Mouse (Mus musculus) embryo, embryonic 9.5 days (tissue): ENCODE data around the gene Kif13a.

Experiments used
- DNase-seq: peaks from one replicate; pipeline ENCODE4 v3.0.0-alpha.2; 2017; ENCODE audit errors: extremely low spot score

Kif13a gene

DNA sequence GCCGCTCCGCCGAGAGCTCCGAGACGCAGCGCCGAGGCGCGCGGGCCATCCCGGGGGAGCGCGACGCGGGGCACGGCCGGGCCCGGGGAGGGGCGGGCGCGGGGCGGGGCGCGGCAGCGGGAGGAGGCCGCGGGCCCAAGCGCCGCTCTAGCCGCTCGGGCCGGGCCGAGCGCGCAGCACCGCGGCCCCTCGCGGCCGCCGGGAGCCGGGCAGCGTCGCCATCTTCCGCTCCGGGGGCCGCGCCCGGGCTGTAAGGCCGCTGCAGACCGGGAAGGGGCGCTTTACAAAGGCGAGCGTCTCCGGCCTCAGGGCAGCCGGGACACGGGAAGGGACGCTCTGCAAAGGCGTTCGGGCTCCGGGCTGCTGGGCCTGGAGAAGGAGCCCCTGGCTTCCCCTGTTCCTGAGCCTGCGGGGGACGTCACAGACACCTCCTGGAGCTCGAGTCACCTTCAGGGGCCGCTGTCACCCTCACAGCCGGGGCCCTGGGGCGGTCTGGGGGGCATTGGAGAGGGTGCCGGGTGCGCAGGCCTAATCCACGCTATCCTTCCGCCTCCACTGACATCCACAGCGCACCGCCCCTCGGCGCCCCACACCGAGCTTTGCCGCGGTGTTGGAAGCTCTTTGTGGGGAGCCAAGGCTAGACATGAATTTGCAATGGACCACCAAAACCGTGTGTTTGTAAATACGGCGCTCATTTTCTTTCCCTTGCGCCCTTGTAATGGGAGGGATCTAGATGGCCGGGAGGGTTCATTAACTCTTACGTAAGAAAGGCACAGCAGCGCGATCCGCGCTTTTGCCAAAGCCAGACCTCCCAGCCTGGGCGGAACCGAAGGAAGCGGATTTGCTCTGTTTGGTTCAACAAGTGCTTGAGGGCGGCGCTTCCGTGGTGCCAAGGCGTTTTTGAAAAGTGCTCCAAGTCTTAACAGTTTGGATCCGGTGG lies at the start of gene Kif13a:
Kif13a (minus strand) TSS at position 149 of the 940 bp plus-strand sequence.
- peak; percentile 83 for DNase-seq

DNA sequence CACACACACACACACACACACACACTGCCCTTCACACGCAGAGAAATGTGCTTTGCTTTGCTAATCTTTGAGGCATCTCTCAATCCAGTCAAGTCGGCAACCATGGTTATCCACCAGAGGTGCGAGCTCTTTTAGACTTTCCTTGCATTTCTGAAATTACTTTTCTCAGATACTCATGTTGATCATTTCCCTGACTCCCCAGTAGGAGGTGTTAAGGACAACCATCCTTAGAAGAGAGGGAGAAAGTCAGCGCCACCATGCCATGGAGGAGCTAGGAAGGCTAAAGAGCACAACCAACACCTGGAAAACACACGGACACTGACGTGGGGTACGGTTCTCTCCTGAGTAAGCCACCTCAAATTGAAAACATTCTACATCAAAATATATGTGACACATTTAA lies 46.9 kb upstream of the Kif13a start:
- no peak for DNase-seq

DNA sequence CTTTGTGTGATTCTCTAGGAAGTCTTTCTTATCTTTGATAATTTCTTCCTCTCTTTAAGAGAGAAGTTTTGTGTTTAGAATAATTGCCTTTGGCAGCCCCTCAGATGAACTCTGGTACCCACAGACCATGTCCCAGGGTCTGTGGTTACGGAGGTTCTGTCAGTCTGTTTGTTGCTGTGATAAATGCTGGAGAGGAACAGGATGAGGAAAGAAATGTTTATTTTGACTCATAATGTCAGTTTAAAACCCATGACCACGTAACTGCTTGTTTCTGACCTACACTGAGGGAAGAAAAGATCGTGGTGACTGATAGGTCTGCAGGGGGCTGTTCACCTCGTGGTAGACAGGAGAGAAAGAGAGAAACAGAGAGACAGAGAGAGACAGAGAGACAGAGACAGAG lies 46.3 kb upstream of the Kif13a start:
- DNase-seq: no peak

DNA sequence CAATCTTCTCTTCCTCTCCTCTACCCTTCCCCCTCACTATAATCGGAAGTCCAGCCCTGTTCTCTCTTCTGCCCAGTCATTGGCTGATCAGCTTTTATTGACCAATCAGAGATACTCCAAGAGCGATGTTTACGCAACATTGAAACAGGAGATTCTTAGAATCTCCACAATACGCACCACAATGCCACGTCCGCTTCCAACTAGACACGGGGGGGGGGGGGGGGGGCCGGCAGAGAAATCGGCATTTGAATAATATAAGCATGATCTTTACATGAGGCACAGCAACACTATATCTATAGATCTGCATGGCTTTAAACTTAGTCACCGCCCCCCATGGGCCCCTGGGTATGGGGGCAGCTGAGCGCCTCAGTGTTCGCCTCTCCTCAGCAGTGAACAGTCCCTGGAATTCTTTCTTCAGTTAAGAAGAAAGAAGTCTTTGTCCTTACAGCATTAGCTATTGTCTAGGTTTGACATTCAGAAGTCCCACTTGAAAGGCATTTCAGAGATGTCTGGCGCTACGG lies 45.4 kb upstream of the Kif13a start:
- peak; percentile 64 for DNase-seq

DNA sequence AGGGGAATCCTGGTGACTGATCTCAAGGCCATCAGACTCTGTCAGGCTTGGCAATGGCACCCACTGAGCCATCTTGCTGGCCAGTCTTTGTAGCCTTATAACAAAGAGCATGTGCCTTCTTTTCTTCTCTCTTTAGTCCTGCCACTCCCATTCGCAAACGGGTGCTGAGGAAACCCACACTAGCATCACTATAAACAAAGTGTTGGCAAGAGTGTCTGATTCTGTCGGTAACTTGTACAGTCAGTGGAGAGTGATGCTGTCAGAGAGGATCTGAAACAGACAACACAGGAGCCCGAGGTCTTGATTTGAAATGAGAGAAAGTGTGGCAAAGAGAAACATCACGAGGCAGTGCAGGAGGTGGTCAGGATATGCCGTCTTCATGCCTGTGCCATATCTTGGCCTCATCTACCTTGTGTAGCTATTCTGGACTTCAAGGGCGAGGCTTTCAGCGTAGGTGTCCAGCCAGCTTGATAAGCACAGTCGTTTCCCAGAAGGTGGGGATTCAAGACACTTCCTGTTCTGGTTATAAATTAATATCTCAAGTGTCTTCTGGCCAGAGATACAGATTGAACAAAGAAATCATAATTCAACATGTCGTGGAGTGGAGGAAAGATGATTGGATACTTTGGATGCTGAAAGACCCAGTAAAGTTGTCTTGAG lies 40.7 kb upstream of the Kif13a start:
- DNase-seq: no peak

DNA sequence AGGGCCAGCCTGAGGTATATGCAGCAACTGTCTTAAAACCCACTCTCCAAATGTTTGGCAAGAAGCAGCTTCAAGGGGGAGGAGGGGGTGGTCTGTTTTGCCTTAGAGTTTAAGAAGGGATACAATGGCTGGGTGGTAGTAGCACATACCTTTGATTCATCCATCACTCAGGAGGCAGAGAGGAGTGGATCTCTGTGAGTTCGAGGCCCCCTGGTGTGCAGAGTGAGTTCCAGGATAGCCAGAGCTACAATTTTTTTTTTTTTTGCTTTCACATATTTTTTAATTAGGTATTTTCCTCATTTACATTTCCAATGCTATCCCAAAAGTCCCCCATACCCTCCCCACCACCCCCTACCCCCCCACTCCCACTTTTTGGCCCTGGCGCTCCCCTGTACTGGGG lies 39.0 kb upstream of the Kif13a start:
- DNase-seq: no peak

DNA sequence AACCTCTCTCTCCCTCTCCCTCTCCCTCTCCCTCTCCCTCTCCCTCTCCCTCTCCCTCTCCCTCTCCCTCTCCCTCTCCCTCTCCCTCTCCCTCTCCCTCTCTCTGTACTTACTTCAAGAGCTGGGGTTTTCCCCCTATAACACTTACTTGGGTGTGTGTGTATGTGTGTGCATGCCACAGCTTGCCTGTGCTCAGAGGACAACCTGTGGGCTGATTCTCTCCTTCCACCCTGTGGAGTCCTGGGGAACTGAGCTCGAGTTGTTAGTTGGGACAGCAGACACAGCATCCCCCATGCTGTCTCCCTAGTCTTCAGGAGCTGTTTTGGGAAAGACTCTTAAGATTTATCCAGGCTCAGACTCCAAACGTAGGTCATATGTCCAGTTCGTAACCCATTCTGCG lies 37.6 kb upstream of the Kif13a start:
- no peak for DNase-seq

DNA sequence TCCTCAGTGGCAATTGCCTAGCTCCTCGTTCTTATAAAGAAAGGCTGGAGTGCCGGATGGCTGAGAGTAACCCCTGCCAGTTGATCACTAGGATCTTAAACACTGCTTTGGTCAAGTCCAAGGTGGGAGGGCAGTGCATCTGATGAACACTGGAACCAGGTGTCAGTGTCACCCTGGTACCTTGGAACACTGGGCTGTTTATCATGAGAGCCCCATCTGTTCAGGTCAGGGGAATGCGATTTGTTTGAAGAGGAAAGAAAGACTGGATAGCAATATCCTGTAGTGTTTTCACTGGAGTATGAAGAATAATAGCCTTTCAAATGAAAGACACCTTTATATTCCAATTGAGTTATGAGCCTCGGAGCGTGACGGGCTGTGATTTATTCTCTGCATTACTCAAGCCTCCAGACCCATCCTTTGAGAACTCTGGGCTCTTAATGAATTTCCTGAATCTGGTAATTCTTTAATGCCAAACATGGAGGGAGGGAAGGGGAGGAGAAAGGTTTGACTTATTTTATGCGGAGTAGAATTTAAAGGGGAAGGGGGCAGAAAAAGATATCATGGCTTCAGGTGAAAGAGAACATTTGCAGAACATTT lies 31.3 kb upstream of the Kif13a start:
- no peak for DNase-seq

DNA sequence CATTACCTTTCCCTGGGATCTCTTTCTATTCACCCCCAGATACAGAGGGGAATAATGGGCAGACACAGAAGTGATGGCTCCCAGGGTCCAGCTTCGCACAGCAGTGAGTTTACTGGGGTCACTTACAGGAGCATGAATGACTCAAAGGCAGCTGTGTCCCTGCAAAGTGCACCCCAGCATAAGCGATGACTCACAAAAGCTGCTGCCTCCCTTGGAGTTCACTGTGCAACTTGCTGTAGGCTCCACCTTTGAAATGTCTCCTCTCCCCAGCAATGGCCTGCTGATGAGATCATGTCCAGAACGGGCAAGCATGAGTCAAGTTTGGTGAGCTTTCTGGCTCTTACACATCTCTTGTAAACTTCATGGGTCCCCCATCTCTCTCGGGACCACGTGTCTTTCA lies 29.5 kb upstream of the Kif13a start:
- no peak for DNase-seq

DNA sequence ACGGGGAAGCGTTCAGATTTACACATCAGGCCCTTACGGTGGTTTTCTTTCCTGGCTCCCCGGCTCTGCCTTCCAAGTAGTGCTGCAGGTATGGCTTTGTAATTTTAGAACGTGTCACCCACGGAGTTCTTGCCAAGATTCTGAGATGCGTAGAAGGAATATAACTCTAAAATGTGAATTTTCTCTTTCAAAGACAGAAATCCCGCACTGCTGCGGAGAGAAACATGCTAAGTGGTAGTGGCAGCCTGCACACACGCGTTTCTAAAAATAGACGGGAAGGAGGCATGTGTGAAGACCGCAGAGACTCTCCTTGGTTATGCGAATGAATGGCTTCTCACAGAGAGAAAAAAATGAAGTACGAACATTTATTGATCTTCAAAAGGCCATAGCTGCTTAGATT lies 21.5 kb upstream of the Kif13a start:
- no peak for DNase-seq

DNA sequence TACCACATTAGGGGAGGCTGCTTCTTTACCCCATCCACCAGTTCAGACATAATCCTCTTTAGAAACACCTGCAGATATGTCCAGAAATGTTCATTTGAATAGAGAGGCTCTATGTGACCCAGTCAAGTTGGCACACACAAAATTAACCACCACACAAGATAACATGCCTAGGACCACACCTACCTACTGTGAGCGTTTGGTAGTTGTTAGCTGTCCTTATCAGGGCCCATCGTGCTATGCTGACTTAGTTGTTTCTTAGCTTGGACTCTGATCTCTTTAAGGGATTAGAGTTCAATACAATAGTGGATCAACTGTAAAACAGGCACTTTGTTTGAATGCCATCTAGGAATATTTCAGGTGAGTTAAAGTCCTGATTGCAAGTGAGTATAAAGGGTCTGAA lies 20.1 kb upstream of the Kif13a start:
- DNase-seq: no peak

DNA sequence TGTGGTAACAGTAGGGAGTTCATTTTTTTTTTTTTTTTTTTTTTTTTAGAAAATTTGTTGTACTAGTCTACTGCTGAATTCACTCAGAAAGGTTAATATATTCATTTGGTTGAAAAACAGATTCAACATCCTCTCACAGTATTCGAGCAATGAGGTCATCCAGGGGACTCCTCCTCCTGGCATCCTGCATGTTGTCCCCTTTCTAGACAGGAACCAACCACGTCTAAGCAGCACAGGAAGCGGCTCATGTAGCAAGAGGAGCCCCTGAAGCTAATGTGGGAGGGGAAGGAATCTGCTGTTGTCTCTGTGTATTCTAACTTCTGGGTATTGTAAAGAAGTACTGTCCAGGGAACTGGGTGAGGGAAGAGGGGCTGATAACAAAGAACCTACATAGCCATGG lies 18.4 kb upstream of the Kif13a start:
- no peak for DNase-seq

DNA sequence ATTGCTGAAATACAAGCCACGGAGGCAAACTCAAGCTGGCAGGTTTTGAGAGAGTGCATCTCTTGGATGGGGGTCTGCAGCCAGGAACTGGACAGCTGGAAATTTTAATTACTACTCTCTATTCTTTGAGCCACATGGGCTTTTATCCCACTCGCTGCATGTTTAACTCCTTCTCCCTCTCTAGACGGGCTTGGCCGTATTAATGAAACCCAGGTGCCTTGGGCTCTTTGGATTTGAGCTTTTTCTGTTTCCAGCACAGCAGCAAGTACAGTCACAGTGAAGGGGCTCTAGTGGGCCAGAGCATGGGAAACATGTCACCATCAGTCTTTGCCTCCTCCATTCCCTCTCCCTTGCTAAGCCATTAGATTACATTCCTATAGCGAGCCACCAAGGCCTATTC lies 16.4 kb upstream of the Kif13a start:
- DNase-seq: no peak

DNA sequence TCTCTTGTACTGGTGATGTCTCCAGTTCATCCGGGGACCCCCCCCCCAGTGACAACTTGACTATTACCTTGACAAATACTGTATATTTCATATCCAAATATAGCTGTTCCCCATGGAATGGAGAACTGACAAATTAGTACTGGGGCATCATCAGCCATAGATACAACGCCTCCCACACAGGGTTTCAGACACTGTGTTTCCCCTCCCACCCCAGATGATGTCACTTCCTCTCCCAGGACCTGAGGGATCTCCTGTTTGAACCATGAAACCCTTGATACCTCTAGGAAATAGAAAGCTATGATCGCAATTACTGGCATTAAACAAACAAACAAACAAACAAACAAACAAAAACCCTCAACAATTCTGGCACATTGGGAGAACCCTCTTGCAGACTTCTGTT lies 15.6 kb upstream of the Kif13a start:
- no peak for DNase-seq

DNA sequence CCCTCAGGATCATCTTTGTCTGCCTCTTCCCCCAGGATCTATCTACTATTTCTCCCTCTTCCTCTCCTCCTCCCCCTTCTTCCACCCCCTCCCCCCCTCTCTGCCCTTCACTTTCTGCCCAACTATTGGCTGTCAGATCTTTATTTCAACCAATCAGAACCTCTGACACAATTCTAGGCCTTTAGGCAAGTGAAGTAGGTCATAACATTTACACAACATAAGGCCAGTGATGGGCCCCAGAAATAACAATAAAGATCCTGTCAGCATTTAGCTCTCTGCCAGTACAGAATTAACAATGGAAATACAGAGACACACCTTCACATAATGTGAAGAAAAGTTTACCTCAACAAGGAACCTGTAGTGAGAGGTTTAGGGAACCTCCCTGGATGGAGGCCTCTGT lies 13.6 kb upstream of the Kif13a start:
- no peak for DNase-seq

DNA sequence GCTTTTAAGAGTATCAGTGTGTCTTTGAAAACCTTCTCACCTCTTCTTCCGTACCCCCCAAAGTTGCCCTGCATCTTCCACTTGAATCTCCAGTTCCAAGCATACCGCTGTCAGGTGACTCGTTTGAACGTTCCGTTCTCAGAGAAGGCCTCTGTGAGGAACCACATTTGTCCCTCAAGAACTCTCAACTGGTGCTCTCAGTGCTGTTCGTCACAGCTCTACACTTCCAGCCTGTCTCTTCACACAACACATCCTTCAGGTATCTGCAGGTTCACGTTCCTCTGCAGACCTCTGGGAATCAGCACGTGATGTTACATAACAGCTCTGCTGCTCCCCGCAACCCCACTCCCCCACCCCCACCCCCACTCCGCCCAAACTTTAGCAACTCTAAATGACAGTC lies 4.4 kb upstream of the Kif13a start:
- no peak for DNase-seq

DNA sequence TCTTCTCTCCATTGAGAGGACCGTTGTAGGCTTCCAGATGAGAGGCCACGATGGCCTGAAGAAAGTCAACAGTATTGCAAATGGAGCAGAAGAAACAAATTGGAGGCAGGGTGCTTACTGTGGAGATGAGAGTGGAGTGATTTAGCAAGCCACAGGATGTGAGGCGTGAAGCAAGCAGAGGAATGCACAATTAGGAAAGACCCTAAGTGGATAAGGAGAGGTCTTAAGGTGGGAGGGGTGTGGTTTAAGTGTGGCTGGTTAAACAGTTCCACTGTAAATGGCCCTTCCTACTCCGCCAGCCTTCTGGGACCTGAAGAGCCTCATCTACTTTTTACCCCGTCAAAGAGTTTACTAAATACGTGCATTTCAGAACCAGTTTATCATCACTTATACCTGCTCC lies 3.2 kb upstream of the Kif13a start:
- no peak for DNase-seq

DNA sequence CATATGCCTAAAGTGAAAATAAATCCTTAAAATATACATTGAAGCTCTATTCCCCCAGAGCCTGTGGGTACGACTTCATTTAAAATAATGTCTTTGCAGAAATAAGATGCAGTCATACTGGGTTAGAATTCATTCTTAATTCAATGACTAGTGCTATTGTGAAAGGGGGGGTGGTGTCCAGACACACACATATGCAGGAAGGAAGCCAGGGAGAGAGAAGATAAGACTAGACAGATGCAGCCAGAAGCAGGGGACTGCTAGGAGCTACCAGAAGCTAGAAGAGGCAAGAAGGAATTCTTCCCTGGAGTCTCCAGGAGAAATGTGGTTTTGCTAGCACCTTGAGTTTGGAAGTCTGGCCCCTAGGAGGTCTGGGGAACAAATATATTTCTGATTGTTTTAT lies 2.4 kb upstream of the Kif13a start:
- DNase-seq: no peak

DNA sequence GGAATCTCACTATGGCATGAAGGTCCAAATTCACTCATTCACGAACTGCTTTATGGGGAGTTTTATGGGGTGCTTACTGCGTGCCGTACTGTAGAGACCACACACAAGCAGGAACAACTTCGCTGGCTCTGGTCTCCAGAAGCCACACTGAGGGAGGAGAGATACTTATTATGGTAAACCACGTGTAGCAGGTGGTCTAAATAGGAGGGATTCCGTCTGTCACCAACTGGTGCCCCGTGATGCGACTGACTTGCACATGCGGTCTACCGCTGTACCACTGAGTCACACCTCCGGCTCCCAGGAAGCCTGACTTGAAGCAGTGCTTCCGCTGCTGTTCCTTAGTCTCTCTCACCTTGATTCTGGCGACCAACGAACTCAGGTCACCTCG lies 986 bp upstream of the Kif13a start:
- no peak for DNase-seq

DNA sequence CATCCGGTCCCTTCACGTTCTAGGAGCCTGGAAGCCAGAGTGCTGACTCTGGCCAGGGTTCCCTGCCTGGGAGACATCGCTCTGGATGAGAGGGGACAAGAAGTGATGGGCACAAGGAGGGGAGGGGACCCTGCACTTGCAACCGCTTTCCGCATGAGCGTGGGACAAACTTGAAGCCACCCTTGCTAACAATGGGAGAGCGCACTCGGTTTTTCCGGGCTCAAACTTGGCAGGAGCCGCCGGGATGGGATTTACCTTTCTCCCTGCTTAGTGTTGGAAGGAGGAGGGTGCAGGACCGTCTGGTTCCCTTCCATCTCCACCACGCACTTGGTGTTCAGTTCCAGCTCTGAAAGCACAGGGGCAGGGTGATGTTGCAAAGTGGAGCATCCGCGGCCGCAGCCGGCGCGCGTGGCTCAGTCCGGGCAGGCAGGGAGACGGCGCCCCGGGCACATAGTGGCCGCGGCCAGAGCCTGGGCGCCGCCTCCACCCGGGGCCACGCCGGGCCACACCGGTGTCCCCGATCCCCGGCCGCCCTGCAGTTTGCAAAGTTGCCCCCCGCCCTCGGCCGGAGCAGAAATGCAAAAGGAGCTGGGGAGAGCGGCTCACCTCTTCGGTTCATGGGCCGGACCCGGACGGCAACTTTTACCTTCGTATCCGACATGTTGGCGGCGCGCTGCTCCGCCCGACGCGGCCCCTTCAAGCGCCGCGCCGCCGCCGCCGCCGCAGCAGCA lies 541 bp downstream of the Kif13a start:
- peak; percentile 74 for DNase-seq

DNA sequence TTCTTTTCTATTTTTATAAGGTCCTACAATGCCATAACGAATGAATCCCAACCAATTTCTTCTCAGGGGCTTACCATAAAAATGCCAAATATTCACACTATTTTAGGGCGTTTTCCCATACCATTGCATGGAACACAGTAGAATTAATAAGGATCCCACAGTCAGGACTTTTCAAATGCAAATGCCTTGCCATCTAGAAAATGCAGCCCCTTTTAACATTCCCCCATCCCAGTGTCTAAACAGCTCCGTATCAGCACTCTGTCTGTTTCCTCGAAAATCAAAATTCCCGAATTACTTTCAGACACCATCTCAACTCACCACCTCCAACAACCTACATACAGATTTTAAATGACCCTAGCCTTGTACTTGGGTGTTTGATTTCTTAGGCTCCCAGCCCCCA lies 1.3 kb downstream of the Kif13a start:
- no peak for DNase-seq

DNA sequence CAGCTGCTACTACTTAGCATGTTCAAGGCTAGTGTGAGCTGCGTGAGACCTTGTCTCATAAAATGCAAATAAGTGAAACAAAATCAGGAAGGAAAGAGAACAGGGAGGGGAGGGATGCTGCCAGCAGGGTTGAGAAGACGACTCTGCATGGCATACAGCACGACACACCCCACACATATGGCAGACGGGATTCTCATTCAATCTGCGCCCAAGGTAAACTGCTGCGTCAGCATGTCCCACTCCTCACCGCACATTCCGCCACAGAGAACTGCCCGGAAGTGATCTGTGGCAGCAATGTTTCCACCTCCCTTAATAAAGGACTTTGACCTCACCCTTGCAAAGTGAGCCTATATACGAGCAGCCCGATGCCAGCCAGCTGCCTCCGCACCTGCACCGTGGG lies 4.0 kb downstream of the Kif13a start:
- no peak for DNase-seq
